Mouse (Mus musculus): ENCODE data around the gene Tmem106c. TPM values are rescaled to one million over a fixed set of nuclear protein-coding genes. Genes with fewer than 3 reads are reported as not detected.

Tmem106c gene
- polyA plus RNA-seq, 1 experiment from 2014 or later = 52.5 TPM

DNA sequence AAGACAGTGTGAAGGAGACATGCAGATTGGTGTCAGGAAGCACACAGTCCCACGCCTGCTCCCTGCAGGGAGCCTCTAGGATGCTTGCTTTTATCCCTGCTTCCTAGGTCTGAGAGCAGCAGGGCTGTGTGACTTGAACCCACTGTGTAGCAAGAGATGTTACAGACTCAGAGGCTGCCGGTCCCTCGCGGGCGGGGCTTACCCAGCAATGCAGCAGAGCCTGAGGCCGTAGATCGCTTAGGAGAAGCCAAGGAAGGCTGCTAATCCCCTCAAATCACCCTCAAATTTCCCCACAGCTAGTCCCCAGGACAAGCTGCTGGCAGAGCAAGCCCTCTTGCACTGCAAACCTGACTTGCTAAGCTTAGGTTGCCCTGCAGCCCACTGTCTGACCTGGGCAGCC, 15.3 kb upstream of the Tmem106c start:
- Histone ChIP-seq H3K4me1 (ENCODE audit: control insufficient read depth, insufficient read depth, low read length) (peaks cover 2% of the 10 kb centered on the region; the same call in 1 of the 2 replicates), H3K36me3 (ENCODE audit: control insufficient read depth, insufficient read depth, low read length) (no peaks in the 10 kb centered on the region), H3K4me3 (ENCODE audit: low read depth, low read length) (no peak overlapping the region), H3K27ac (ENCODE audit: low read length) (no peak overlapping the region), H3K27me3 (ENCODE audit: control insufficient read depth, insufficient read depth, low read depth, low read length) (no peaks in the 10 kb centered on the region), H3K9ac (ENCODE audit: low read depth, low read length) (no peak overlapping the region), H3K4me2 (ENCODE audit: low read length) (no peak overlapping the region), H3K9me3 (replicated peaks; ENCODE audit: control insufficient read depth, low read length, poor library complexity, severe bottlenecking) (no peaks in the 10 kb centered on the region)
- 21% methylated on average over 7 of the region's 7 CpGs for WGBS
- no peak for ATAC-seq

- no peak overlapping the region for H3K9ac ChIP-seq (ENCODE audit: low read depth, low read length)
- WGBS = 81% methylated on average over 3 of the region's 3 CpGs
- H3K27ac ChIP-seq (ENCODE audit: low read length) = no peak overlapping the region
- H3K4me2 ChIP-seq (ENCODE audit: low read length) = no peak overlapping the region
- H3K9me3 ChIP-seq (replicated peaks; ENCODE audit: control insufficient read depth, low read length, poor library complexity, severe bottlenecking) = no peaks in the 10 kb centered on the region
- H3K4me3 ChIP-seq (ENCODE audit: low read depth, low read length) = no peak overlapping the region
- H3K36me3 ChIP-seq (ENCODE audit: control insufficient read depth, insufficient read depth, low read length) = no peaks in the 10 kb centered on the region
- peaks cover 2% of the 10 kb centered on the region; the same call in 1 of the 2 replicates for H3K4me1 ChIP-seq (ENCODE audit: control insufficient read depth, insufficient read depth, low read length)
- ATAC-seq = no peak
- H3K27me3 ChIP-seq (ENCODE audit: control insufficient read depth, insufficient read depth, low read depth, low read length) = no peaks in the 10 kb centered on the region
These were observed 14.3 kb upstream of the Tmem106c start for GRCm38 (mm10) chr15:97949706-97950105.

- Histone ChIP-seq H3K4me1 (ENCODE audit: control insufficient read depth, insufficient read depth, low read length) (peaks cover 2% of the 10 kb centered on the region; the same call in 1 of the 2 replicates), H3K9ac (ENCODE audit: low read depth, low read length) (no peak overlapping the region), H3K4me3 (ENCODE audit: low read depth, low read length) (no peak overlapping the region), H3K27me3 (ENCODE audit: control insufficient read depth, insufficient read depth, low read depth, low read length) (no peaks in the 10 kb centered on the region), H3K27ac (ENCODE audit: low read length) (no peak overlapping the region), H3K4me2 (ENCODE audit: low read length) (no peak overlapping the region), H3K36me3 (ENCODE audit: control insufficient read depth, insufficient read depth, low read length) (no peaks in the 10 kb centered on the region), H3K9me3 (replicated peaks; ENCODE audit: control insufficient read depth, low read length, poor library complexity, severe bottlenecking) (no peaks in the 10 kb centered on the region)
- ATAC-seq = no peak
- 82% methylated on average over 7 of the region's 7 CpGs for WGBS
These were observed 13.8 kb upstream of the Tmem106c start for GRCm38 (mm10) chr15:97950240-97950639.

- H3K27me3 ChIP-seq (ENCODE audit: control insufficient read depth, insufficient read depth, low read depth, low read length) = no peaks in the 10 kb centered on the region
- H3K4me2 ChIP-seq (ENCODE audit: low read length) = peak overlapping the region; percentile 21
- peaks cover 2% of the 10 kb centered on the region; the same call in 1 of the 2 replicates for H3K4me1 ChIP-seq (ENCODE audit: control insufficient read depth, insufficient read depth, low read length)
- no peaks in the 10 kb centered on the region for H3K9me3 ChIP-seq (replicated peaks; ENCODE audit: control insufficient read depth, low read length, poor library complexity, severe bottlenecking)
- WGBS = 13% methylated on average over 16 of the region's 16 CpGs
- H3K4me3 ChIP-seq (ENCODE audit: low read depth, low read length) = no peak overlapping the region
- H3K27ac ChIP-seq (ENCODE audit: low read length) = no peak overlapping the region
- H3K9ac ChIP-seq (ENCODE audit: low read depth, low read length) = no peak overlapping the region
- H3K36me3 ChIP-seq (ENCODE audit: control insufficient read depth, insufficient read depth, low read length) = no peaks in the 10 kb centered on the region
- ATAC-seq = peak; percentile 77
These were observed 11.7 kb upstream of the Tmem106c start for GRCm38 (mm10) chr15:97952137-97952888.

GRCm38 (mm10) chr15:97952889-97953189, 11.2 kb upstream of the Tmem106c start:
- Histone ChIP-seq H3K36me3 (ENCODE audit: control insufficient read depth, insufficient read depth, low read length) (no peaks in the 10 kb centered on the region), H3K27me3 (ENCODE audit: control insufficient read depth, insufficient read depth, low read depth, low read length) (no peaks in the 10 kb centered on the region), H3K4me2 (ENCODE audit: low read length) (peak overlapping the region; percentile 21), H3K4me3 (ENCODE audit: low read depth, low read length) (no peak overlapping the region), H3K9me3 (replicated peaks; ENCODE audit: control insufficient read depth, low read length, poor library complexity, severe bottlenecking) (no peaks in the 10 kb centered on the region), H3K4me1 (ENCODE audit: control insufficient read depth, insufficient read depth, low read length) (peaks cover 2% of the 10 kb centered on the region; the same call in 1 of the 2 replicates), H3K27ac (ENCODE audit: low read length) (no peak overlapping the region), H3K9ac (ENCODE audit: low read depth, low read length) (no peak overlapping the region)
- WGBS = 75% methylated on average over 4 of the region's 4 CpGs
- 0 out of 2 replicates have a peak, but pooled peaks have one; percentile 30 for ATAC-seq

DNA sequence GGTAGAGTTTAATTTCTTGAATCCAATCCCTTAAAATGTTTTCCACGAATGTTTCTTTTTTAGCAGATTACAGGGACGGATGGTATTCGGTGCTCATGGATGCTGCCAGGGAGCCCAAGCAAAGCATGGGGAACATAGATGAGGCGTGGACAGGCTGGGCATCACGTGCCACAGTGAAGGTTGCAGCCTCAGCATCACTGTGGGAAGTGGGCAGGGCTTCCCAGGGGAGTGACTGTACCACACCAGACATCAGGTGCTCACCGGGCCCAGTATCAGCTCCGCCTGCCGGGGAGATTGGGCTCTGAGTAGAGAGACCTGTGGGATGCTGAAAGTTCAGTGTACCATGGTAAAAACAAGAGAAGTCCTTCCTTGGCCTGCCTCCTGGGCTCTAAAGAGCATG, 9.3 kb upstream of the Tmem106c start:
- Histone ChIP-seq H3K27me3 (ENCODE audit: control insufficient read depth, insufficient read depth, low read depth, low read length) (no peaks in the 10 kb centered on the region), H3K4me1 (ENCODE audit: control insufficient read depth, insufficient read depth, low read length) (peaks cover 2% of the 10 kb centered on the region; the same call in 1 of the 2 replicates), H3K36me3 (ENCODE audit: control insufficient read depth, insufficient read depth, low read length) (no peaks in the 10 kb centered on the region), H3K9ac (ENCODE audit: low read depth, low read length) (no peak overlapping the region), H3K9me3 (replicated peaks; ENCODE audit: control insufficient read depth, low read length, poor library complexity, severe bottlenecking) (no peaks in the 10 kb centered on the region), H3K27ac (ENCODE audit: low read length) (no peak overlapping the region), H3K4me3 (ENCODE audit: low read depth, low read length) (no peak overlapping the region), H3K4me2 (ENCODE audit: low read length) (no peak overlapping the region)
- 88% methylated on average over 8 of the region's 8 CpGs for WGBS
- ATAC-seq = no peak

- Histone ChIP-seq H3K27me3 (ENCODE audit: control insufficient read depth, insufficient read depth, low read depth, low read length) (no peaks in the 10 kb centered on the region), H3K9ac (ENCODE audit: low read depth, low read length) (no peak overlapping the region), H3K36me3 (ENCODE audit: control insufficient read depth, insufficient read depth, low read length) (no peaks in the 10 kb centered on the region), H3K27ac (ENCODE audit: low read length) (no peak overlapping the region), H3K9me3 (replicated peaks; ENCODE audit: control insufficient read depth, low read length, poor library complexity, severe bottlenecking) (no peaks in the 10 kb centered on the region), H3K4me1 (ENCODE audit: control insufficient read depth, insufficient read depth, low read length) (peaks cover 2% of the 10 kb centered on the region; the same call in 1 of the 2 replicates), H3K4me3 (ENCODE audit: low read depth, low read length) (no peak overlapping the region), H3K4me2 (ENCODE audit: low read length) (no peak overlapping the region)
- WGBS = 72% methylated on average over 1 of the region's 1 CpGs
- no peak for ATAC-seq
These were observed 8.7 kb upstream of the Tmem106c start for GRCm38 (mm10) chr15:97955286-97955685.

DNA sequence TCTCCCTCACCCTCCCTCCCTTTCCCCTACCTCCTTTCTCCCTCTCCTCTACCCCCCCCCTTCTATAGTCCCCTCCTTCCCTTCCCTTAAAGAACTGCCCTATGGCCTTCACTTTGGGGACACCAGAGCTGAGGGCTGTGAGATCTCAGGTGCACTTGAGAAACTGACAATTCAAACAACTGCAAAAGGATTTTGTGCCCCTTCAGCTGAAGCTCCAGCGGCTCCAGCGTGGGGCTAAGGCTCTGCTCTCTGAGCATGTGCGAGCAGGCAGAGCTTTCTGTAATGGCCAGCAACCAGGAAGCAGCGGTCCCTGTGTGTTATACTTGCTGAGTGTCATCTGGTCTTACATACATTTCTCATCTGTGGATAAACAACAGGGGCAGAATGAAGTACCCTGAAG, 8.3 kb upstream of the Tmem106c start:
- H3K9me3 ChIP-seq (replicated peaks; ENCODE audit: control insufficient read depth, low read length, poor library complexity, severe bottlenecking) = no peaks in the 10 kb centered on the region
- peaks cover 2% of the 10 kb centered on the region; the same call in 1 of the 2 replicates for H3K4me1 ChIP-seq (ENCODE audit: control insufficient read depth, insufficient read depth, low read length)
- 16% methylated on average over 4 of the region's 4 CpGs for WGBS
- no peak overlapping the region for H3K9ac ChIP-seq (ENCODE audit: low read depth, low read length)
- no peak overlapping the region for H3K4me2 ChIP-seq (ENCODE audit: low read length)
- H3K36me3 ChIP-seq (ENCODE audit: control insufficient read depth, insufficient read depth, low read length) = no peaks in the 10 kb centered on the region
- H3K27ac ChIP-seq (ENCODE audit: low read length) = no peak overlapping the region
- H3K4me3 ChIP-seq (ENCODE audit: low read depth, low read length) = no peak overlapping the region
- no peaks in the 10 kb centered on the region for H3K27me3 ChIP-seq (ENCODE audit: control insufficient read depth, insufficient read depth, low read depth, low read length)
- ATAC-seq = no peak

DNA sequence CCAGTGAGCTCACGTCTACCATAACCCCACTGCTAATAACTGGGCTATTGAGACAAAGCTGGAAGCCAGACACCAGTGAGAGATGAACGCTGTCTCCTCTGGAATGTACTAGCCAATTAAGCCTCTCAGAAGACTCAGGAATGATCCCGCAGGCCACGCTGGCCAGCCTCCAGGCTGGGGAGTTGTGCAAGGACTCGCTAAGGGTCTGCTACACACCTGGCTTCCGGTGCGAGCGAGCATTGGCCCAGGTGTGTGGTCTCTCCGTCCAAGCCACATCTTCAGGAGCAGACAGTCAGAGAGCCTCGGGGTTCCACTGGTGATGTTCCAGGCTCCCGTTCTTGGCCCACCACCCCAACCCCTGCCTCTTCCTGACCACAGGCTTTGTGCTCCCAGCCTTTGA, 7.6 kb upstream of the Tmem106c start:
- Histone ChIP-seq H3K4me1 (ENCODE audit: control insufficient read depth, insufficient read depth, low read length) (peaks cover 2% of the 10 kb centered on the region; the same call in 1 of the 2 replicates), H3K9ac (ENCODE audit: low read depth, low read length) (no peak overlapping the region), H3K4me3 (ENCODE audit: low read depth, low read length) (no peak overlapping the region), H3K27me3 (ENCODE audit: control insufficient read depth, insufficient read depth, low read depth, low read length) (no peaks in the 10 kb centered on the region), H3K36me3 (ENCODE audit: control insufficient read depth, insufficient read depth, low read length) (no peaks in the 10 kb centered on the region), H3K9me3 (replicated peaks; ENCODE audit: control insufficient read depth, low read length, poor library complexity, severe bottlenecking) (no peaks in the 10 kb centered on the region), H3K27ac (ENCODE audit: low read length) (no peak overlapping the region), H3K4me2 (ENCODE audit: low read length) (no peak overlapping the region)
- no peak for ATAC-seq
- 73% methylated on average over 11 of the region's 11 CpGs for whole genome bisulfite sequencing
